Mouse (Mus musculus) hindbrain, embryonic 11.5 days (tissue): ENCODE data around the gene Fnip1. TPM values are rescaled to one million over a fixed set of nuclear protein-coding genes. Genes with fewer than 3 reads are reported as not detected.
"Not testable (repeated sequence)": the region's sequence is repeated elsewhere in the genome, so short reads cannot be mapped to it uniquely, and the experiment has no call there.

Experiments
- ATAC-seq: fragments of 200-750 bp; cut with Nextera tagmentation; 2 replicates; pipeline ENCODE4 v1.8.0; 2017; ENCODE audit warnings: mild to moderate bottlenecking, moderate TSS enrichment, moderate library complexity; ENCODE audit not compliant: low FRiP score
- DNase-seq: peaks from one replicate; pipeline ENCODE4 v3.0.0-alpha.2; 2015; ENCODE audit warnings: low spot score
- H3K27ac ChIP-seq: fragments of 300-500 bp; sonication (generic); 2 replicates; pipeline ENCODE4 v1.5.1; 2014; ENCODE audit warnings: mild to moderate bottlenecking, low read depth, low read length
- H3K27me3 ChIP-seq: fragments of 300-500 bp; sonication (generic); 2 replicates; pipeline ENCODE4 v1.6.1; 2014; ENCODE audit warnings: mild to moderate bottlenecking, low read length, moderate library complexity, mixed read lengths; ENCODE audit not compliant: control insufficient read depth, insufficient read depth
- H3K36me3 ChIP-seq: fragments of 300-500 bp; sonication (generic); 2 replicates; pipeline ENCODE4 v1.6.1; 2014; ENCODE audit warnings: mild to moderate bottlenecking, low read length, moderate library complexity, mixed read lengths; ENCODE audit not compliant: control insufficient read depth, insufficient read depth
- H3K4me1 ChIP-seq: fragments of 300-500 bp; sonication (generic); replicated peaks from 2 replicates; pipeline ENCODE4 v1.6.1; 2014; ENCODE audit warnings: low read length, mixed read lengths; ENCODE audit not compliant: control insufficient read depth, insufficient read depth
- H3K4me2 ChIP-seq: fragments of 300-500 bp; sonication (generic); replicated peaks from 2 replicates; pipeline ENCODE4 v1.6.1; 2014; ENCODE audit warnings: mild to moderate bottlenecking, low read depth, low read length
- H3K4me3 ChIP-seq: fragments of 300-500 bp; sonication (generic); 2 replicates; pipeline ENCODE4 v1.5.1; 2014; ENCODE audit warnings: low read depth, low read length
- H3K9ac ChIP-seq: fragments of 300-500 bp; sonication (generic); 2 replicates; pipeline ENCODE4 v1.6.1; 2014; ENCODE audit warnings: low read depth, low read length
- H3K9me3 ChIP-seq: fragments of 300-500 bp; sonication (generic); 2 replicates; pipeline ENCODE4 v1.6.1; 2016; ENCODE audit warnings: low read length; ENCODE audit not compliant: control insufficient read depth
- WGBS: fragments of 180-500 bp; shearing (Covaris S2); extraction: QIAGEN DNeasy Blood & Tissue Kit; methylation state at CpG from one replicate; pipeline ENCODE4 v1.1.7; 2014; 5-methylcytosine and 5-hydroxymethylcytosine counted together
- polyA plus RNA-seq: library from polyadenylated mRNA; unstranded; fragments of >200 nt; fragmentation: Nextera tagmentation; extraction: Ambion mirVana; gene quantifications from 2 replicates; pipeline ENCODE4 v1.2.1, GENCODE M21; 2014

Gene Fnip1
- polyA plus RNA-seq, 1 experiment from 2014 or later, result 14.5 TPM

- no peaks in the 10 kb centered on the region for H3K9me3 ChIP-seq
- H3K4me2 ChIP-seq, result peak overlapping the region; percentile 64
- no peak overlapping the region for H3K27ac ChIP-seq
- DNase-seq (peak; percentile 2), ATAC-seq (no peak)
- no peaks in the 10 kb centered on the region for H3K4me1 ChIP-seq
- WGBS, result 54% methylated on average over 11 of the region's 11 CpGs
- peak overlapping the region; percentile 94 for H3K4me3 ChIP-seq
- H3K36me3 ChIP-seq, result no peaks in the 10 kb centered on the region
- no peaks in the 10 kb centered on the region for H3K27me3 ChIP-seq
- H3K9ac ChIP-seq, result peak overlapping the region; percentile 86
Measured at GRCm38 (mm10) chr11:54438991-54439690, 1.1 kb downstream of the Fnip1 start.

- no peak overlapping the region for H3K27ac ChIP-seq
- 81% methylated on average over 3 of the region's 3 CpGs for WGBS
- H3K36me3 ChIP-seq, result no peaks in the 10 kb centered on the region
- no peaks in the 10 kb centered on the region for H3K9me3 ChIP-seq
- no peak overlapping the region for H3K9ac ChIP-seq
- no peaks in the 10 kb centered on the region for H3K4me1 ChIP-seq
- no peaks in the 10 kb centered on the region for H3K27me3 ChIP-seq
- H3K4me2 ChIP-seq, result 0 out of 2 replicates have a peak overlapping the region, but pooled peaks have one; percentile 8
- no peak for ATAC-seq
- DNase-seq, result no peak
- H3K4me3 ChIP-seq, result no peak overlapping the region
Measured at GRCm38 (mm10) chr11:54439691-54440029, 1.7 kb downstream of the Fnip1 start.

- not testable (repeated sequence) for H3K4me2 ChIP-seq, ATAC-seq, DNase-seq, H3K27me3 ChIP-seq, H3K36me3 ChIP-seq, H3K9ac ChIP-seq, H3K27ac ChIP-seq, H3K9me3 ChIP-seq, H3K4me1 ChIP-seq, H3K4me3 ChIP-seq
- WGBS, result 94% methylated on average over 3 of the region's 3 CpGs
Measured at GRCm38 (mm10) chr11:54450757-54451156, 12.8 kb downstream of the Fnip1 start.

- DNase-seq (no peak), ATAC-seq (no peak)
- H3K27me3 ChIP-seq, result no peaks in the 10 kb centered on the region
- H3K9ac ChIP-seq, result no peak overlapping the region
- H3K4me1 ChIP-seq, result no peaks in the 10 kb centered on the region
- H3K4me2 ChIP-seq, result no peak overlapping the region
- 98% methylated on average over 1 of the region's 1 CpGs for WGBS
- no peak overlapping the region for H3K4me3 ChIP-seq
- H3K27ac ChIP-seq, result no peak overlapping the region
- H3K9me3 ChIP-seq, result no peaks in the 10 kb centered on the region
- H3K36me3 ChIP-seq, result no peaks in the 10 kb centered on the region
Measured at GRCm38 (mm10) chr11:54454516-54454915, 16.5 kb downstream of the Fnip1 start.

GRCm38 (mm10) chr11:54456875-54457274 is 18.9 kb downstream of the Fnip1 start:
- Histone ChIP-seq H3K9me3 (no peaks in the 10 kb centered on the region), H3K27ac (no peak overlapping the region), H3K4me2 (no peak overlapping the region), H3K4me1 (no peaks in the 10 kb centered on the region), H3K4me3 (no peak overlapping the region), H3K36me3 (no peaks in the 10 kb centered on the region), H3K27me3 (no peaks in the 10 kb centered on the region), H3K9ac (no peak overlapping the region)
- ATAC-seq (no peak), DNase-seq (no peak)
- WGBS, result 71% methylated on average over 2 of the region's 2 CpGs

GRCm38 (mm10) chr11:54458168-54458567 is 20.2 kb downstream of the Fnip1 start:
- no peaks in the 10 kb centered on the region for H3K4me1 ChIP-seq
- no peak for ATAC-seq
- 87% methylated on average over 1 of the region's 1 CpGs for WGBS

GRCm38 (mm10) chr11:54464557-54465244 is 26.7 kb downstream of the Fnip1 start:
- ATAC-seq, result no peak
- Histone ChIP-seq H3K9me3 (no peaks in the 10 kb centered on the region), H3K36me3 (no peaks in the 10 kb centered on the region), H3K4me2 (no peak overlapping the region), H3K27me3 (no peaks in the 10 kb centered on the region), H3K4me3 (no peak overlapping the region), H3K4me1 (no peaks in the 10 kb centered on the region), H3K27ac (no peak overlapping the region), H3K9ac (no peak overlapping the region)
- 70% methylated on average over 3 of the region's 3 CpGs for WGBS
- DNase-seq, result no peak

More at GRCm38 (mm10) chr11:54458168-54458567, 20.2 kb downstream of the Fnip1 start:
- Histone ChIP-seq H3K9ac (no peak overlapping the region), H3K4me3 (no peak overlapping the region), H3K27me3 (no peaks in the 10 kb centered on the region), H3K27ac (no peak overlapping the region), H3K9me3 (no peaks in the 10 kb centered on the region), H3K36me3 (no peaks in the 10 kb centered on the region), H3K4me2 (no peak overlapping the region)
- no peak for DNase-seq

- Histone ChIP-seq H3K36me3 (no peaks in the 10 kb centered on the region), H3K9ac (no peak overlapping the region), H3K27me3 (no peaks in the 10 kb centered on the region), H3K9me3 (no peaks in the 10 kb centered on the region), H3K4me3 (no peak overlapping the region), H3K4me1 (no peaks in the 10 kb centered on the region), H3K27ac (no peak overlapping the region), H3K4me2 (no peak overlapping the region)
- WGBS, result 95% methylated on average over 4 of the region's 4 CpGs
- ATAC-seq, result no peak
- no peak for DNase-seq
Measured at GRCm38 (mm10) chr11:54472231-54472630, 34.2 kb downstream of the Fnip1 start.

GRCm38 (mm10) chr11:54478414-54478813 is 40.4 kb downstream of the Fnip1 start:
- Histone ChIP-seq H3K9me3 (no peaks in the 10 kb centered on the region), H3K27ac (no peak overlapping the region), H3K4me2 (no peak overlapping the region), H3K4me3 (no peak overlapping the region), H3K27me3 (no peaks in the 10 kb centered on the region), H3K4me1 (no peaks in the 10 kb centered on the region), H3K36me3 (no peaks in the 10 kb centered on the region), H3K9ac (no peak overlapping the region)
- peak; percentile 27 for DNase-seq
- WGBS, result 83% methylated on average over 1 of the region's 1 CpGs
- ATAC-seq, result no peak
